Mouse (Mus musculus) layer of hippocampus, adult 8-10 months (tissue): ENCODE measurements at regions not wholly inside any gene's neighbourhood (a gene's known extent, or its start where the extent isn't known, plus 50 kb on each side); places are given as distances from the start of the nearest gene placed in this dataset.

Source experiments
- DNase-seq, 2 experiments: peaks; one replicate each; pipeline ENCODE4 v3.0.0; 2022; ENCODE audit warnings: low spot score in 2 of 2

GRCm38 (mm10) chr1:167905424-167905823 lies 216.4 kb downstream of the Lmx1a start:
- peak; percentile 35 for DNase-seq

GRCm38 (mm10) chr1:167912074-167912473 lies 223.0 kb downstream of the Lmx1a start:
- DNase-seq = no peak

- DNase-seq = peak; percentile 66 to 86
Observed at GRCm38 (mm10) chr1:167914982-167915561, 226.0 kb downstream of the Lmx1a start.

- no peak for DNase-seq
Observed at GRCm38 (mm10) chr1:167915578-167916275, 226.7 kb downstream of the Lmx1a start.

- DNase-seq = no peak
Observed at GRCm38 (mm10) chr1:167922917-167923316, 233.9 kb downstream of the Lmx1a start.

- DNase-seq = no peak
Observed at GRCm38 (mm10) chr1:167928060-167928467, 239.0 kb downstream of the Lmx1a start.

- DNase-seq = no peak
Observed at GRCm38 (mm10) chr1:167929729-167930341, 240.8 kb downstream of the Lmx1a start.

- peak in 1 of 2 experiments; percentile 40 for DNase-seq
Observed at GRCm38 (mm10) chr1:167932088-167932487, 243.1 kb downstream of the Lmx1a start.

GRCm38 (mm10) chr1:167936726-167937125 lies 247.7 kb downstream of the Lmx1a start:
- no peak for DNase-seq

GRCm38 (mm10) chr1:167938176-167938575 lies 249.1 kb downstream of the Lmx1a start:
- DNase-seq = no peak

- no peak for DNase-seq
Observed at GRCm38 (mm10) chr1:167942037-167942470, 253.0 kb downstream of the Lmx1a start.

GRCm38 (mm10) chr1:167943121-167943520 lies 254.1 kb downstream of the Lmx1a start:
- DNase-seq = no peak

GRCm38 (mm10) chr1:167945615-167946252 lies 256.7 kb downstream of the Lmx1a start:
- peak; percentile 70 to 73 for DNase-seq

GRCm38 (mm10) chr1:167947866-167948265 lies 258.8 kb downstream of the Lmx1a start:
- DNase-seq = no peak

GRCm38 (mm10) chr1:167951717-167952116 lies 262.7 kb downstream of the Lmx1a start:
- no peak for DNase-seq

GRCm38 (mm10) chr1:167958531-167958930 lies 269.5 kb downstream of the Lmx1a start:
- no peak for DNase-seq

GRCm38 (mm10) chr1:167969545-167969944 lies 280.5 kb downstream of the Lmx1a start:
- DNase-seq = no peak

GRCm38 (mm10) chr1:167969985-167970384 lies 280.9 kb downstream of the Lmx1a start:
- no peak for DNase-seq

- no peak for DNase-seq
Observed at GRCm38 (mm10) chr1:167976708-167977107, 287.7 kb downstream of the Lmx1a start.

GRCm38 (mm10) chr1:167979187-167979586 lies 290.1 kb downstream of the Lmx1a start:
- DNase-seq = no peak

GRCm38 (mm10) chr1:167979588-167979987 lies 290.6 kb downstream of the Lmx1a start:
- no peak for DNase-seq

- DNase-seq = no peak
Observed at GRCm38 (mm10) chr1:167981292-167981691, 292.3 kb downstream of the Lmx1a start.
